Comparison of ENCODE assay signal across 27 mouse cellular contexts in the genomic region with DNA sequence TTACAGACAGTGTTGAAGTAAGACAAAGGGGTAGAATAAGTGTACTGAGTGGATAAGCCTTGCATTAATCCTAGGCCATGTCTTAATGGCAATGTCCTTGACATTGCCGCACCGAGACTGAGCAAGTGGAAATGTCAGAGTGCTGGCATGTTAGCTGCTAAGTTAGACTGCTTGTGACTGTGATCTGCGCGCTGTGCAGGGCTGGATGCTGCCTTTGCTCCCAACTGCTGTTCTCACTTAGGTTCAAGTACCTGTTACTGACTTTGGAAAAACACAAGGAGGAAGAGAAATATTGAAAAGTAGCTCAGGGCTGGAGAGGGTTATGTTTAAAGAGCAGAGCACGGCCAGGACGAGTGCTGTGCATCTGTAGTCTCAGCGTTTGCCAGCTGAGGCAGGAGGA. TPM values are rescaled to one million over a fixed set of nuclear protein-coding genes. Genes with fewer than 3 reads are reported as not detected.
DNase-seq lines count a peak whose midpoint lies in the region; ATAC-seq and TF ChIP-seq lines count a peak whose summit lies in the region.
"Had no signal": no experiment of that assay in that cellular context is flagged by ENCODE, and none has a peak within 500 bp of the region (broad histone marks: within the 10 kb centered on the region; RNA-seq: fewer than 3 reads in every experiment).

No protein-coding gene starts in this region.

- no peaks in the 10 kb centered on the region for H3K9me3 ChIP-seq in forebrain, embryonic 15.5 days
- no peaks in the 10 kb centered on the region for H3K9me3 ChIP-seq in forebrain, embryonic 11.5 days (ENCODE audit: control insufficient read depth, low read length)
- H3K9me3 ChIP-seq in heart, embryonic 14.5 days (ENCODE audit: control insufficient read depth, low read length), result no peaks in the 10 kb centered on the region
- H3K9me3 ChIP-seq: embryonic facial prominence, embryonic 13.5 days; limb, embryonic 13.5 days; neural tube, embryonic 12.5 days; stomach, embryonic 15.5 days had no signal

- H3K27ac ChIP-seq in forebrain, embryonic 15.5 days (replicated peaks), result peak overlapping the region; percentile 49; the same call in 1 of the 2 replicates
- no peak overlapping the region for H3K27ac ChIP-seq in forebrain, embryonic 11.5 days (ENCODE audit: low read depth, low read length)
- H3K27ac ChIP-seq in heart, embryonic 14.5 days (replicated peaks in 1 of 2; ENCODE audit: control insufficient read depth in 1 of 2, insufficient read depth in 1 of 2, low read depth in 2 of 2, low read length in 2 of 2), result peak overlapping the region; percentile 37 to 52; a peak in 3 of 4 replicates
- peak overlapping the region; percentile 84 for H3K27ac ChIP-seq in left cerebral cortex, adult 2 months
- peak overlapping the region; percentile 23 for H3K27ac ChIP-seq in olfactory bulb, adult 2 months (ENCODE audit: insufficient read depth, low read depth, low read length)
- H3K27ac ChIP-seq: embryonic facial prominence, embryonic 13.5 days; hindbrain, embryonic 14.5 days; limb, embryonic 13.5 days; liver, embryonic 14.5 days; neural tube, embryonic 12.5 days; stomach, embryonic 15.5 days had no signal

- TF ChIP-seq POLR2A in olfactory bulb, adult 2 months (IDR thresholded peaks at IDR 0.05; ENCODE audit: insufficient read depth, low read depth, low read length), result no peak

- no peak for ATAC-seq in forebrain, embryonic 15.5 days (replicated peaks)
- no peak for ATAC-seq in forebrain, embryonic 11.5 days (replicated peaks; ENCODE audit: low FRiP score)
- no peak for ATAC-seq in heart, embryonic 14.5 days (ENCODE audit: insufficient number of reproducible peaks, insufficient read depth, low FRiP score, low read depth)
- ATAC-seq: forebrain, embryonic 14.5 days; intestine, embryonic 16.5 days had no signal

- H3K4me3 ChIP-seq in forebrain, embryonic 15.5 days, result no peak overlapping the region
- H3K4me3 ChIP-seq in forebrain, embryonic 11.5 days (ENCODE audit: low read depth, low read length), result no peak overlapping the region
- H3K4me3 ChIP-seq in heart, embryonic 14.5 days (ENCODE audit: control insufficient read depth in 1 of 2, insufficient read depth in 1 of 2, low read depth in 1 of 2, low read length in 2 of 2), result no peak overlapping the region
- H3K4me3 ChIP-seq in left cerebral cortex, adult 2 months, result no peak overlapping the region
- H3K4me3 ChIP-seq in olfactory bulb, adult 2 months (ENCODE audit: insufficient read depth, low read depth, low read length), result no peak overlapping the region
- H3K4me3 ChIP-seq: embryonic facial prominence, embryonic 13.5 days; erythroblast, embryonic 14.5 days; limb, embryonic 13.5 days; neural tube, embryonic 12.5 days; stomach, embryonic 15.5 days had no signal

- WGBS in forebrain, embryonic 15.5 days, result 81% methylated on average over 7 of the region's 7 CpGs
- 86% methylated on average over 7 of the region's 7 CpGs for WGBS in forebrain, embryonic 11.5 days
- WGBS in heart, embryonic 14.5 days, result 51% methylated on average over 7 of the region's 7 CpGs
- 66% methylated on average over 7 of the region's 7 CpGs for WGBS in olfactory bulb, adult 2 months

- intact Hi-C loops in left cerebral cortex, adult 2 months (cut with DNase I), result loop anchor here (1.0 kb wide), 1 partner anchor 23 kb away; no protein-coding TSS in a partner anchor
- intact Hi-C loops in left cerebral cortex, postnatal 36 days (cut with DNase I), result no loop called here

- no peak for TF ChIP-seq CTCF in left cerebral cortex, adult 2 months (IDR thresholded peaks at IDR 0.05)
- no peak for TF ChIP-seq CTCF in olfactory bulb, adult 2 months (IDR thresholded peaks at IDR 0.05; ENCODE audit: insufficient read depth, low read depth, low read length)

- H3K4me1 ChIP-seq in forebrain, embryonic 15.5 days, result peaks cover 22% of the 10 kb centered on the region
- H3K4me1 ChIP-seq in forebrain, embryonic 11.5 days (replicated peaks; ENCODE audit: control insufficient read depth, insufficient read depth, low read length), result no peaks in the 10 kb centered on the region
- H3K4me1 ChIP-seq in heart, embryonic 14.5 days (ENCODE audit: control insufficient read depth in 2 of 2, insufficient read depth in 2 of 2, low read length in 2 of 2), result peaks cover 13 to 35% of the 10 kb centered on the region in 2 experiments
- peaks cover 17% of the 10 kb centered on the region for H3K4me1 ChIP-seq in olfactory bulb, adult 2 months (ENCODE audit: control insufficient read depth, insufficient read depth, low read length)
- H3K4me1 ChIP-seq: neural tube, embryonic 12.5 days; stomach, embryonic 15.5 days had no signal

- H3K27me3 ChIP-seq in forebrain, embryonic 15.5 days, result no peaks in the 10 kb centered on the region
- no peaks in the 10 kb centered on the region for H3K27me3 ChIP-seq in forebrain, embryonic 11.5 days (ENCODE audit: control insufficient read depth, insufficient read depth, low read length)
- H3K27me3 ChIP-seq in heart, embryonic 14.5 days (ENCODE audit: control insufficient read depth, insufficient read depth, low read length), result no peaks in the 10 kb centered on the region
- H3K27me3 ChIP-seq: embryonic facial prominence, embryonic 13.5 days; limb, embryonic 13.5 days; neural tube, embryonic 12.5 days; stomach, embryonic 15.5 days had no signal

- DNase-seq in forebrain, embryonic 11.5 days (ENCODE audit: low spot score), result no peak
- DNase-seq in heart, adult 9 months (ENCODE audit: low spot score in 2 of 2), result no peak
- no peak for DNase-seq in left cerebral cortex, adult 2 months (ENCODE audit: extremely low spot score in 1 of 2, low spot score in 2 of 2)
- DNase-seq in left cerebral cortex, postnatal 36 days (ENCODE audit: low spot score in 2 of 2), result no peak
- DNase-seq: cerebellum, adult 11 months; gastrocnemius, postnatal 14 days; heart, postnatal 14 days; kidney, adult 9 months; kidney, postnatal 14 days; layer of hippocampus, postnatal 36 days; lung, embryonic 14.5 days; lung, postnatal 4 days; midbrain, embryonic 14.5 days; retina, postnatal 1 day; thymus, postnatal 25 days had no signal

- no peak overlapping the region for H3K9ac ChIP-seq in forebrain, embryonic 15.5 days (replicated peaks)
- H3K9ac ChIP-seq in forebrain, embryonic 11.5 days (ENCODE audit: low read length), result no peak overlapping the region
- H3K9ac ChIP-seq in heart, embryonic 14.5 days (ENCODE audit: low read length), result no peak overlapping the region
- H3K9ac ChIP-seq: embryonic facial prominence, embryonic 13.5 days; hindbrain, embryonic 14.5 days; limb, embryonic 13.5 days; liver, embryonic 14.5 days; lung, embryonic 14.5 days; neural tube, embryonic 12.5 days; stomach, embryonic 15.5 days had no signal

- no peak overlapping the region for H3K4me2 ChIP-seq in forebrain, embryonic 15.5 days (replicated peaks)
- no peak overlapping the region for H3K4me2 ChIP-seq in forebrain, embryonic 11.5 days (ENCODE audit: low read depth, low read length, severe bottlenecking)
- no peak overlapping the region for H3K4me2 ChIP-seq in heart, embryonic 14.5 days (ENCODE audit: low read length)
- H3K4me2 ChIP-seq: embryonic facial prominence, embryonic 13.5 days; hindbrain, embryonic 14.5 days; limb, embryonic 13.5 days; lung, embryonic 14.5 days; neural tube, embryonic 12.5 days; stomach, embryonic 15.5 days had no signal

- H3K36me3 ChIP-seq in forebrain, embryonic 15.5 days, result no peaks in the 10 kb centered on the region
- no peaks in the 10 kb centered on the region for H3K36me3 ChIP-seq in forebrain, embryonic 11.5 days (ENCODE audit: control insufficient read depth, insufficient read depth, low read length)
- H3K36me3 ChIP-seq in heart, embryonic 14.5 days (ENCODE audit: control insufficient read depth, insufficient read depth, low read length), result peaks cover 14% of the 10 kb centered on the region; the same call in 1 of the 2 replicates
- H3K36me3 ChIP-seq: embryonic facial prominence, embryonic 13.5 days; limb, embryonic 13.5 days; neural tube, embryonic 12.5 days; stomach, embryonic 15.5 days had no signal

RNA-seq across cellular contexts. Expression of a gene that starts 24.4 kb away (rescaled TPM):
- polyA plus RNA-seq in forebrain, embryonic 15.5 days (2015; fragmentation: Nextera tagmentation; extraction: Ambion mirVana), result 29.9 and 31.5 TPM in 2 replicates
- 59.3 and 61.5 TPM in 2 replicates for polyA plus RNA-seq in forebrain, embryonic 11.5 days (2014; fragmentation: Nextera tagmentation; extraction: Ambion mirVana)
- 129 and 134 TPM in 2 replicates for polyA plus RNA-seq in heart, embryonic 14.5 days (2014; fragmentation: Nextera tagmentation; extraction: Ambion mirVana)
- 10 to 100 TPM; 84.4 to 86.9 TPM for total RNA-seq in left cerebral cortex, adult 2 months (2021)
- 10 to 100 TPM; 89.3 to 89.6 TPM for total RNA-seq in left cerebral cortex, postnatal 36 days (2021)
- polyA plus RNA-seq in olfactory bulb, adult 2 months (2012; ENCODE audit: insufficient read depth, insufficient read length, low replicate concordance, missing spikeins), result not detected in 2 replicates
